Mouse (Mus musculus): ENCODE measurements around the gene Rxfp2. TPM values are rescaled to one million over a fixed set of nuclear protein-coding genes. Genes with fewer than 3 reads are reported as not detected.

Rxfp2 gene
- total RNA-seq, 2 experiments from 2014 or later, result not detected

GRCm38 (mm10) chr5:150106358-150106757 lies 87.9 kb downstream of the Rxfp2 start:
- no peak for ATAC-seq (replicated peaks; ENCODE audit: poor library complexity, severe bottlenecking)

- ATAC-seq (replicated peaks; ENCODE audit: poor library complexity, severe bottlenecking), result no peak
Observed at GRCm38 (mm10) chr5:150111236-150111635, 92.8 kb downstream of the Rxfp2 start.

- peak; percentile 25 for ATAC-seq (replicated peaks; ENCODE audit: poor library complexity, severe bottlenecking)
Observed at GRCm38 (mm10) chr5:150114007-150114406, 95.5 kb downstream of the Rxfp2 start.

GRCm38 (mm10) chr5:150114778-150115177 lies 96.3 kb downstream of the Rxfp2 start:
- no peak for ATAC-seq (replicated peaks; ENCODE audit: poor library complexity, severe bottlenecking)

GRCm38 (mm10) chr5:150115271-150116092 lies 97.0 kb downstream of the Rxfp2 start:
- peak; percentile 7; the same call in 1 of the 2 replicates for ATAC-seq (replicated peaks; ENCODE audit: poor library complexity, severe bottlenecking)

- peak; percentile 52 for ATAC-seq (replicated peaks; ENCODE audit: poor library complexity, severe bottlenecking)
Observed at GRCm38 (mm10) chr5:150116216-150116905, 97.9 kb downstream of the Rxfp2 start.

- ATAC-seq (replicated peaks; ENCODE audit: poor library complexity, severe bottlenecking), result no peak
Observed at GRCm38 (mm10) chr5:150116906-150117216, 98.4 kb downstream of the Rxfp2 start.

GRCm38 (mm10) chr5:150118124-150118454 lies 99.6 kb downstream of the Rxfp2 start:
- no peak for ATAC-seq (replicated peaks; ENCODE audit: poor library complexity, severe bottlenecking)

GRCm38 (mm10) chr5:150118455-150119241 lies 100.2 kb downstream of the Rxfp2 start, which contains the start of gene Fry:
Gene Fry, plus strand, starts transcription at chr5:150118645.
- ATAC-seq (replicated peaks; ENCODE audit: poor library complexity, severe bottlenecking), result peak; percentile 75

- ATAC-seq (replicated peaks; ENCODE audit: poor library complexity, severe bottlenecking), result no peak
Observed at GRCm38 (mm10) chr5:150120676-150121075, 102.2 kb downstream of the Rxfp2 start.

GRCm38 (mm10) chr5:150122095-150122494 lies 103.6 kb downstream of the Rxfp2 start:
- peak; percentile 22 for ATAC-seq (replicated peaks; ENCODE audit: poor library complexity, severe bottlenecking)

GRCm38 (mm10) chr5:150122571-150122970 lies 104.1 kb downstream of the Rxfp2 start:
- no peak for ATAC-seq (replicated peaks; ENCODE audit: poor library complexity, severe bottlenecking)

GRCm38 (mm10) chr5:150125920-150126319 lies 107.4 kb downstream of the Rxfp2 start:
- no peak for ATAC-seq (replicated peaks; ENCODE audit: poor library complexity, severe bottlenecking)

- no peak for ATAC-seq (replicated peaks; ENCODE audit: poor library complexity, severe bottlenecking)
Observed at GRCm38 (mm10) chr5:150128432-150128831, 110.0 kb downstream of the Rxfp2 start.

GRCm38 (mm10) chr5:150130144-150130543 lies 111.7 kb downstream of the Rxfp2 start:
- ATAC-seq (replicated peaks; ENCODE audit: poor library complexity, severe bottlenecking), result no peak

GRCm38 (mm10) chr5:150131166-150131565 lies 112.7 kb downstream of the Rxfp2 start:
- ATAC-seq (replicated peaks; ENCODE audit: poor library complexity, severe bottlenecking), result no peak

Other genes with a start within 250 kb of the Rxfp2 start
- gene Fry, start 100.0 kb downstream of the Rxfp2 start, total RNA-seq (2014; fragmentation: Nextera tagmentation), result 25.0 and 26.7 TPM in 2 replicates
- gene Fry, start 100.0 kb downstream of the Rxfp2 start, total RNA-seq (2017), result 15.4 and 18.4 TPM in 2 replicates

Measured in granulocyte monocyte progenitor cell, adult 5-6 weeks (primary cell).